Mouse (Mus musculus): ENCODE data around the gene Fanci. TPM values are rescaled to one million over a fixed set of nuclear protein-coding genes. Genes with fewer than 3 reads are reported as not detected.

Fanci gene
- polyA plus RNA-seq, 1 experiment from 2014 or later, result 21.4 TPM

Other genes with a start within 250 kb of the Fanci start
- 113 and 129 TPM in 2 replicates for gene Mfge8, start 242.9 kb upstream of the Fanci start, polyA plus RNA-seq (2014; fragmentation: Nextera tagmentation; extraction: Ambion mirVana)
- 10.9 and 12.2 TPM in 2 replicates for gene Abhd2, start 118.7 kb upstream of the Fanci start, polyA plus RNA-seq (2014; fragmentation: Nextera tagmentation; extraction: Ambion mirVana)
- gene Rlbp1, start 4.9 kb upstream of the Fanci start, polyA plus RNA-seq (2014; fragmentation: Nextera tagmentation; extraction: Ambion mirVana), result 1.8 and 3.6 TPM in 2 replicates
- gene Polg, start 74.4 kb downstream of the Fanci start, polyA plus RNA-seq (2014; fragmentation: Nextera tagmentation; extraction: Ambion mirVana), result 19.7 and 21.3 TPM in 2 replicates
- 0.53 and 0.67 TPM in 2 replicates for gene Rhcg, start 225.7 kb downstream of the Fanci start, polyA plus RNA-seq (2014; fragmentation: Nextera tagmentation; extraction: Ambion mirVana)